Mouse (Mus musculus) heart, adult 9 months (tissue): Measurements from ENCODE around the gene Lhfp.
"Not testable (repeated sequence)": the region's sequence is repeated elsewhere in the genome, so short reads cannot be mapped to it uniquely, and the experiment has no call there.

Source experiments
- DNase-seq, 2 experiments: peaks; one replicate each; pipeline ENCODE4 v3.0.0; 2022; ENCODE audit warnings: low spot score in 2 of 2

Gene Lhfp

DNA sequence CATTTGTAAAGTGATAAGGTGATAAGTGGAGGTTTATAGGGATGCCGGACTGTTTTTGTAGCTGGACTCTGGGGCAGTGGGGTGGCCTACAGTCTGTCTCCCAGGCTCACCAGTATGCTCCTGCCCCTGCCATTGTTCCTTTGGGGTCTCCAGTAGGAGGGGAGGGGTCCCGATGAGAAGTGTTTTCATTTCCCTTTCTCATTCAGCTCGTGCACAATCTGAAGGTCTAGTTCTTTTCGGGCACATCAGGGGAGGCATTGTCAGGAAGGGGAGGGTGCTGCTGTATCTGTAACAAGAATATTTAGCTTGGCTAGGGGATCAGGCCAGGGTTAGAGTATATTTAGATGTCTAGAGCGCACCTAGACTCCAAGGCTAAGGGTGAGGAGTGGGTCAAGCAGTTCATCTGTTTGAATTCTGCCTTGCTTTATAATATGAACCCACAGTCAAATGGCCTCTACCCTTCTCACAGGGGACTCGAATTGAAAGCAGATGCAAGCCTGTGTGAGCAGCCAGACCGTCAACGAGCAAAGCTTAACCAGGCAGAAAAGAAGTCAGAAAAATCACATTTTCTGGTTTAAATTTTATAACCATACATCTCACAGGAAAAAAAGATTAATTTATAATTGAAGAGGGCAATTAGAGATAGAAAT is 46.0 kb downstream of the Lhfp start:
- no peak for DNase-seq

DNA sequence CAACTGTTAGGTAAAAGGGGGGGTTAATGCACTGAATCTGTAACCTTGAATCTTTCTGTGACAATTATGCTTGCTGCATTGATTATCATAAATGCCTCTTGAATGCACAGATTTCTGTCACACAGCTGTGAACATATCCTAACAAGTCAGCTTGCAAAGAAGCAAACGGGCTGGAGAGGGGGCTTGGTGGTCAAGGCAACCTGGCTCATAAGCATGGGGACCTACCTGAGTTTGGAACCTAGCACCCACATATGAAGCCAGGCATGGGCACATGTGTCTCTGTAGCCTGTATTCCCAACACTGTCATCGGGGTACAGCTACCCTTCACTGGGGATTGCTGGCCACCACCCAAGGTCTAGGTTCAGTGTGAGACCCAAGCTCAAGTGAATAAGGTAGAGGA is 48.6 kb downstream of the Lhfp start:
- DNase-seq, result no peak

DNA sequence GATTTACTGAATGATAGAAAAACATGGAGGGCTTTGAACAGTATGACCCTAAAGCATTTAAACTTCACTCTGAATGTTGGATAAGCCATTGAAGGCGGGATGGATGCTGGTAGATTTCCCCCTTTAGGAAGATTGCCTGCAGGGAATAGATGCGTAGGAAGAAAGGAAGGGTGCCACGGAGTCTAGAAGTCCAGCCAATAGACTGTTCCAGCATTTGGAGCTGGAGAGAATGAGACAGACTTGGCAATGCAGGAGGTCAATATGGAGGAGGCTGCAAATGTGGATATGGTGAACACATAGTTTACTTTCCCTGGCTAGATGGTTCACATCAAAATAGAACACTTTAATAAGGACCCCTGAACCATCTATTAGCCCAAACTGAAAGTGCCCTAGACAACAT is 58.9 kb downstream of the Lhfp start:
- DNase-seq, result peak in 1 of 2 experiments; percentile 17

DNA sequence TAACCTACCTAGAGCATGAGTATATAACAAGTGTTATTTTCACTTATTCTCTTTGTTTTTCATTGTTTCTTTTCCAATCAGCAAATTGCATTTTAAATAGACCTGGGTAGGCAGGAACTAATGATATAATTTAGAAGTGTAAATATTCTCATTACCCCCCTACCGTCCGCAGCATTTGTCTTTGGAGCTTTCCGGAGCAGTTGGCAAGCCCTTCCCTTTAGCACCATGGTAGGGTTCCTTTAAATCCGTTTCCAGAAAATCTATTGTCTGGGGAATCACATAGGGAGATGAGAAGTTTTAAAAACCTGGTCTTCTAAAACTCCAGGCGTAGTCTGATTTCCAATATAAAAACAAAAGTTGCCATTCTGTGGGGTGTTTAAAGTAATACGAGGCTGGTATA is 59.5 kb downstream of the Lhfp start:
- no peak for DNase-seq

DNA sequence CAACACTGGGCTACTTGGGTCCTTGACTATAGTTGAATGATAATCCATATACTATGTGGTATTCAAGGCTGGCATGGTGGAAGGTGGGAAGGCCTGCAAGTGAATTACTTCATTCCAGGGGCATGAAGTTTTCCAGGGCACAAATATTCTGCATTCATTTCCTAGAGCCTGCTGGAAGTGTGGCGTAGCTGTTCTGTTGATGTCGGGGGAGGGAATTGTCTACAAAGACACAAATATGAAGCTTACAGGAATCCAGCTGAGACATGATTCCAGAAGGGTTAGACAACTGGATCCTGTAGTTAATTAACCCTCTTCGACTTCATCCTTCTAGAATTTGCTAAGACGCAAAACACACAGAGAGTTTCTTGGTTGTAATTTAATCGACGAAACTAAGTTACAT is 60.4 kb downstream of the Lhfp start:
- no peak for DNase-seq

DNA sequence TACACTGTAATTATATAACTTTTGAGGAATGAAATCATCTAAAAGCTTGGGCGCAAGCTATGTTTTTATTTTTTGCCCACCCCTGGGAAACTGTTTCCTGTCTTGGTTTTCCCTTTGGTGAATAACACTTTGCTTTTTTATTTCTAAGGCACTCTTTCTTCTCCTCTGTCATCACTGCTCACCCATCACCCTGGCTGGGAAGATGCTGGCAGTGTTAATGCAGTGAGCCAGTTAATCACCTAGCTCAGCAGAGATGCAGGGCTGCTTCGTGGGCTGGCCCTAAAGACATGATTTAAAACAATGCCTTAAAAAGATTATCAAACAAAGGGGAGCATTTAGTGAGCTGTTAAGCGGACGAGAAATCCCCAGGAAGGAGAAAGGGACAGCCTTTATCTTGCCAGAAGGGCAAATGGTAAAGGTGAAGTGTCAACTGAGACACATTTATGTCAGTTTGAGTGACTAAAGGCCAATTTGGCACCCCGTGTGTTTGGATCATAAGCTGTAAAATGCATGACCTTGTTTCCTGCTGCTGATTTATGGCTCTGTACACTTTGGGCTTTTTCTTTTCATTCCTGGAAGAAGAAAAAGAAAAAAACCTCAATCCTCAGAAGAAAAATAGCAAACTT is 60.9 kb downstream of the Lhfp start:
- no peak for DNase-seq

DNA sequence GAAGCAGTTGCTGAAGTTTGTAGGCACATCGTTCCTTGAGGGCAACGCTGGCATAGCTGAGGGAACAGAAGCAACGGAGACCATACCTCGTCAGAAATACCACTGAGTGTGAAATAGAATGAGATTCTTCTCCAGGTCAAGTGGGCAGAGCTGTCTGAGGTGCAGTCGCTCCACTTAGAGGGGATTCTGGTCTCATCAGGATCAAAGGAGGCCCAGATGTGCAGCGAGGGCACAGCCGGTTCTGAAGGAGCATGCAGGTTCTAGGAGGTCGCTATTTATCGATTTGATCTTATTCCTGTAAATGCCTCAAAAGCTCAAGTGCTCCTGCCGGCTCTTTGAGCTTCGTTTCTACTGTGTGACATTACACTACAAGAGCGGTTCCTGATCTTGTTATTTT is 61.4 kb downstream of the Lhfp start:
- no peak for DNase-seq

DNA sequence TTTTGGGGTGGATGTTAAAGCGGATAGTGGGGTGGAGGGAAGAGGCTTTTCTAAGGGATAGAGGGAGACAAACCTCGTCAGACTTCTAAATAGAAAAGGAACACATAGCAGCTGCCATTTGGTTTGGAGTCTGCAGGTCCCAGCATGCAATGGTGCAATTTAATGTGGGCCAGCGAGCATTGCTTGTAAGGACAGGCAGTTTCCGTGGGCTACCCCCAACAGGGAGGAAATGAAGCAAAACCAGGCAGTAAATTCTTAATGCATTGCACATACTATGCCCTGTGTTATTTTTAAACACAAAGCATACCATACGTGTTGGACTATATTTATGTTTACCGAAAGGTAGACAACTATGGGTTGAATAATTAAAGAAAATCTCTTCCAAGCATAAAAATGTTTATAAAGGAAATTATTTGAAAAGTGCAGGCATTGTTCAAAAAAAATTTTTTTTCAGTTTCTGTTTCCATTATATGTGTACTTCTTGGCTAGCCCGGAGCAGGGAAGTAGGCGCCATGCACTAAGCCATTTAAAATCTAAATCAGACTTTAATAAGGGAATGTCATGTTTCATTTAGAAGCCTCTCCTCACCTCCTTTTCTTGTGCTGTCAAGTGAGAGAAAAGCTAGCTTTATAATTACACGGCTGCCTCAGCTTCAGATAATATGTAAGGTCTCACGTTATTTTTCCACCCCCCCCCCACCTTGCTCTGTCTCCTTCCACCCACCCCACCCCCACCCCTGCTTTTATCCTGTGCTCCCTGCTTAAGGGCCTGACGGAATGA is 67.5 kb downstream of the Lhfp start:
- DNase-seq, result no peak

DNA sequence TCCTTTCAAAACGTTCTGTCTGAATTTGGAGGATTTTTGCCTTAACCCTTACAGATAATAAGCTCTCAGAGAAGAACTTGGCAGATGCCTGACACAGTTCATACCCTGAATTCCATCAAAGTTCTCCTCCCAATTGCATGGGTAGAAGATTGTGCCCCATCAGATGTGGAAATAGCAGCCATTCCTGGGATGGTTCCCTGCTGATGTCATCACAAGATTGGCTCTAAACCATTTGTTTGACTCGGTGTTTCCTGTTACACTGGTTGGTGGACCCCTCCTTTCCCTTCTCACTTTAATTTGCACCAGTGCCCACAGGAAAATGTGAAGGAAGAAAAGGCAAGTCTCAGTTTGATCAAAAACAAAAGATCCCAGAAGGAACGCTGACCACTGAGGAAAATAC is 68.6 kb downstream of the Lhfp start:
- DNase-seq, result no peak

DNA sequence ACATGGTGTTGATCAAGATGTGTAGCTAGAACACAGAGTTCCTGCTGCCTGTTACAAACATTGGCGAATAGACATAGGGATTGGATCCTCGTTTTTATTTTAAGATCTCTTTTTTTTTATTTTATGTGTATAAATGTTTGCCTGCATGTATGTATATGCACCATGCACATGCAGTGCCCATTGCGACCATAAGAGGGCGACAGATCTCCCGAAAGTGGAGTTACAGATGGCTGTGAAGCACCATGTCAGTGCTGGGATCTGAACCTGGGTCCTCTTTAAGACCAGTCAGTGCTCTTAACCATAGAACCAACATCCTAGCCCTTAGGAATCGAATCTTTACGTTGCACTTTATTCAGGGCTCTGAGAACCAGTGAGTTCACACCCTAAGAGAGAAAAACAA is 70.7 kb downstream of the Lhfp start:
- DNase-seq, result no peak

DNA sequence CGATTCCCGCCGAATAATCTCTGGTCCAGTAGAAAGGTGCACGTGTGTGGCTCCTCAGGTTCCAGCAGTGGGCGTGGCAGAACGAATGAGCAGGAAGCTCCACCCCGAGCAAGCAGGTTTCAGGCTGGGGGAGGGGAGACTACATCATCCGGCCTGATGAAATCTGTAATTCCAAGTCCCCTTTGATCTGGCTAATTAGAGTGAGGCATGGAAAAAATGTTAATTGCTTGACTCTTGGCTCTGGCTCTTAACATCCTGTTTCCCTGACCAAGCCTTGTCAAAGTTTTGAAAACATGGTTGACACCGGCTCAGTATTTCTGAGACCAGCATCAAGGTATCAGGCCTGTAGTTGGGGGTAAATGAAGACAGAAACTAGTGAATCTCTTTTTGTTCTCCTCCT is 77.4 kb downstream of the Lhfp start:
- not testable (repeated sequence) for DNase-seq

DNA sequence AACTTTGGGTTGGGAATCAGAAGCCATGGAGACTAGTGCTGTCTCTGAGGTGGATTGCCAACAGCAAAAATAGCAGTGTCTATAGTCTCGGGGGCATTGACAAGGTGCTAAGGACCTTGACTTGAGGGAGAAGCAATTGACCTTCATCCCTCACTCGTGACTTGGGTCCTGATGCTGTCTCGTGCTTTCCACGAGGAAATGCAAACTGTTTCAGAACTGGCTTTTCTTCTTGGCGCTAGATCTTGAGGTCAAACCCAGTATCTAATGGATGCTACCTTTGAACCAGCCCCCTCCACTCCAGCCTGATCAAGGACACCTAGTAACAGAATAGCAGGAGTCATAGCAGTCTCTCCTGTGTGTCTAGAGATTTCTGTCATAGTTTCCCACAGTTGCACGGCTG is 78.7 kb downstream of the Lhfp start:
- DNase-seq, result no peak

DNA sequence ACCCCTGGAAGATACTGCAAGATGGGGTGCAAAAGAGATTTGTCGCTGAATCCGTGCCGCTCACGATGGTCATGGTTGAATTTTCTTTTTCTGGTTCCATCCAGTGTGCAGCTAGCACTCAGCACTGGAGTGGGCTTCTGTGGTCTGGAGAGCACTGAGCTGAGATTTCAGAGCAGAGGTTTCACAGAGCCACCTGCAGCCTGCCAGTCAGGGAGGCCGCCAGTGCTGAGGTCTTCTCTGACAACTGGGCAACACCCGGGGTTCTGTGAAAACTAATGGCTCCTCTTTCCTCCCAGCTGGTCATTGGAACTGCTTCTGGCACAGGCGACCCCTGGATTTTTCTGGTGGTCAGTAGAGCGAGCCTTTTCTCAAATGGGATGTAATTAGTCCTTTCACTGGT is 84.2 kb downstream of the Lhfp start:
- DNase-seq, result no peak

DNA sequence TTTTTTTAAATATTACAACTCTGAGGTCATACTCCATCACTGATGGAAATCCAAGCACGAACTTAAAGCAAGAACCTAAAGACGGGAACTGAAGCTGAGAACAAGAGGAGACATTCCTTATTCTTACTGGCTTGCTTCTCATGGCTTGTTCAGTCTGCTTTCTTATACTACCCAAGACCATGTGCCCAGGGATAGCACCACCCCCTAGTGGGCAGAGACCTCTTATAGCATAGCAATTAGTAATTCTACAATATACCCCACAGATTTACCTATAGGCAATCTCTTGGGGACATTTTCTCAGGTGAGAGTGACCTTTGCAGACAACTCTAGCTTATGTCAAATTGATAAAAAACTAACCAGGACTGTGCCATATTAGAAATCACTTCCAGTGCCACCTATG is 97.5 kb downstream of the Lhfp start:
- DNase-seq, result no peak

DNA sequence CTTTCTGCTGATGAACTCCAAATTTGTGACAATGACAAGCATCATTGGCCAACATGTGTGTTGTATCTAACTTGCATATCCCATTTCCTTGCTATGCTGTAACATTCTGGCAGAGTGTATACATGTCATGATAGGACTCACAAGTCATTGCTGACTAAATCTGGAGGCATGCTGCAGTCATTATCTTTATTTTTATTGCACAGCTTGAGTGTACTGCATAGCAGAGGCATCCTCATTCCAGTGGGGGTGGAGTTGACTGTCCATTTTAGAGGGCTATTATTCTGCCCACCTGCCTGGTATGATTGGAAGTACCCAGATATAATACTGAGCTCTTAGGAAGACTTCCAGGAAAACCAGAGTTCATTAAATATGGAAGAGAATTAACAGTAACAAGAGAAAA is 97.9 kb downstream of the Lhfp start:
- DNase-seq, result no peak

DNA sequence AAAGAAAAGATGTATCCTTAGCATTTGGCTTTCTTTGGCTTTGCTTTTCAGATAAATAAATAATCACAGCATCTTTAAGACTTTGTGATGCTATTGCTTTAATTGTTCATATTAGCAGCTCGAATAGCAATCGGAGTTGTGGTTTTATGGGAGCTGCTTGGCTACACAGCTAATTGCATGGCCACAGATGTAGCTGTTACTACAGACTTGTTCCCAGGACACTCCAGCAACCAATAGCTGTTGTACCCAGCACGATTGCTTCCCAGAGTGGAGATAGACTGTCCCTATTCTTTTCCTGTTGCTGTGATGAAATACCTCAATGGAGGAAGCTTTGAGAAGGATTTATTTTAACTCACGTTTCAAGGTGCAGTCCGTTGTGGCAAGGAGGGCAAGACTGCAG is 98.3 kb downstream of the Lhfp start:
- DNase-seq, result no peak

DNA sequence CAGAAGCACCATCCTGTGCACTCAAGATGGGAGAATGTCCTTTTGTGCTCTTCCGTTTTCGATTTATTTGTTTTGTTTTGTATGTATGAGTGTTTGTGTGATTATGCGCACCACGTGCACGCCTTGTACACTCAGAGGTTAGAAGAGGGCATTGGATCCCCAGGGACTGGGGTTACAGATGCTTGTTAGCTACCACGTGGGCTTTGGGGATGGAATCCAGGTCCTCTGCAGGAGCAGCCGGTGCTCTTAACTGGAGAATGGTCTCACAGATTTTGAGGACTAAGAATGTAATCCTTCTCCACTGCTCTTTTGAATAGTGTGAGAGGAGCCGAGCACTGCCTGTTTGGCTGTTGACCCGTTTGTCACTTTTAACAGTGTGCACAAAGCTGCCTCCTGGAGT is 101.2 kb downstream of the Lhfp start:
- peak; percentile 46 to 50 for DNase-seq

DNA sequence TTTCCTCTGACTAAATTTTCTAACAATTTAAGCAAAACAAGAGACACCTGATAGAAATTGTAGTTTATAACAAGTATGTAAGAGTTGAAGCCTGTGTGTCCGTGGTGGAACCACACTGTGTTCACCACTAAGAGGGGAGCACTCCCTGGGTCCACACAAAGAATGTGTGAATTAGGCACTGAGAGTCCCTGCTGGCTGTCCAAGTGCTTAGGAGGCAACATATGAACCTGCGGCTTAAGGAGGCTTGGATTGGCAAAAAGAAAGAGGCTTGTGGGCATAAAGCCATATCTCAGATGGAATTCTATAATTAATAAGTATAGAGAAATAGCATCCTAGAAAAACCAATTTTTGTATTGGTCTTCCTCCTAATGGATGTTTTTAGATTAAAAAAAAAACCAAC is 104.2 kb downstream of the Lhfp start:
- no peak for DNase-seq

DNA sequence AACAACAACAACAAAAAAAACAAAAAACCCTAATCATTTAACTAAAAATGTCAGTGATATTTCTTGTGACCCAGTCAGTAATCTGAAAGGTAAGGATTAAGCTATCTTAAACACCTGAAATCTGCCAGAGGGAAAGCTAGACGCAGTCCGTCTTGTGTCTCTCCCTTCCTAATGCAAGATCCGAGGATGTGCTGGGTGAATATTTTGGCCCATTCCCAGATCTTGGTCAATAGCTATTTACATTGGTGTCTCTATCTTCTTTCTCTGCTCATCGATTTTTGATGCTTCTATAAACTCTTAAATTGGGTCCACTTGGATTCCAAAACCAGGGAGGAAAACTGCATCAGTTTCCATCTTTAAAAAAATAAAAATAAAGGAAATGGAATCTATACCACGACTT is 104.6 kb downstream of the Lhfp start:
- no peak for DNase-seq

DNA sequence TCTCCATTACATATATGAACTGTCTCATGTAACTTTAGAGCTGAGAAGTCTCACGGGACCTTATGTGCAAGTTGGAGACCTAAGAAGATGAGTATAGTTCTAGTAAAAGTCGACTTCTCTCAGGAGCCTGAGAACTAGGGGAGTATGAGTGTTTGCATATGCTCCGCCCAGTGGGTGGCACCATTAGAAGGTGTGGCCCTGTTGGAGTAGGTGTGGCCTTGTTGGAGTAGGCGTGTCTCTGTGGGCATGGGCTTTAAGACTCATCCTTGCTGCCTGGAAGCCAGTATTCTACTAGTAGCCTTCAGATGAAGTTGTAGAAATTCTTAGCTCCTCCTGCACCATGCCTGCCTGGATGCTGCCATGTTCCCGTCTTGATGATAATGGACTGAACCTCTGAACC is 105.7 kb downstream of the Lhfp start:
- DNase-seq, result no peak

DNA sequence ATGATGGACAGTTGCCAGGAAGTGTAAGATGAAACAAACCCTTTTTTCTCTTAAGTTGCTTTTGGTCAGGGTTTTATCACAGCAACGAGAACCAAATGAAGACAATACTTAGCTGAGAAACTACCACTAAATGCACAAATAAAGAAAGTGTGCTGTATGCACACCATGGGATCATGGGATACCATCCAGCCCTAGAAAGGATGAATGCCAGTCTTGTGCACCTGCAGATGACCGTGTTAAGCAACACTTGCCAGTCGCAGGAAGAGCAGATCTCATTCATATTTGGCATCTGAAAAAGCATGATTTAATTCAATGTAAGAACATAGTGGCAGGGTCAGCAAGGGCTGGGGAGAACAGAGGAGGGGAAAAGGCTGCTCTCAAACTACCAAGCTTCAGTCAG is 107.4 kb downstream of the Lhfp start:
- no peak for DNase-seq

DNA sequence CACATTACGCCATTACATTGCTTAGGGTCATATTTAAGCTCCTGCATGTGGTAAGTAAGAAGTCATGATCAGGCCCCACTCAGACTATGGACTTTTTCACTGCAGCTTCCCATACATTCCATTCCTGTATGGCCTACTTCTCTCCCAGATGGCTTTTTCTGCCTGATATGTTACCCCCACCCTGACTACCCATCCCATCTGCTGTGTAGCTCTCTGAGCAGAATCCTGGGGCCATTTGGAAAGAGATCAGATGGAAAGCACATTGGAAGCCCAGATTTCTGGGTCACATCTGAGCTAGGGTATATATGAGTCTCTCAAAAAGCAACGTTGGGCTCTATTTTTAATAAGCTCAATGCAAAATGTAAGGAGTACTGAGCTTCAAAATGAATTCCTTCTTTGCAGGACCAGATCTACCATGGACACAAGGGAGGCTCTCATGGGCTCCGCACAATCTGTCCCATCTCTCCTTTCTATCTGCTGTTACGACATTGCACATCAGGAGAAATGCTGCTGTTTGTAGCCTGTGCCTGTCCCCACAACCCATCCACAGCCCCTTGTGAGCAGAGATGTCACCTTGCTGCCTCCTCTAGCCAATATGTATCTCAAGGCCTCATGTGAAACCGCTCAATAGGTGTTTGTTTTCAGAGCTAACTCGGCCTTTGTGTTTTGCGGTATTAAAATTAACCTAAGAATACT is 108.4 kb downstream of the Lhfp start:
- no peak for DNase-seq

DNA sequence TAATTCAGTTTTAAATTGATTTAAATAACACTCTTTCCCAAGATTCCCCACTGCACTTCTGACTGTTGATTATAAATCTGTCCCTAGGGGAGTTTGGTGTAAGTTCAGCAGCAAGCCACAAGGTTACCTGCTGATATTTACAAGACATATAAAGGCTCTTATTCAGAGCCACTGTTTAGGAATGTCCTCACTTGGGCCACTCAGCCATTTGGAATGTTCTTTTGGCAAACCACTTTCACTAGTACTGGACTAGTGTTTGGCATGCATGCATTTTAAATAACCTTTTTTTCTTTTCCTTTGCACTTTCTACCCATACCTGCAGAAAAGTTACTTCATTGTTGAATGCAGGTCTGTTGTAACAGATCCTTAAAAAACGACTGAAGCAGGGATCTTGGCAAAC is 109.8 kb downstream of the Lhfp start:
- DNase-seq, result no peak
